Mouse (Mus musculus): ENCODE measurements around the gene Ttyh3. TPM values are rescaled to one million over a fixed set of nuclear protein-coding genes. Genes with fewer than 3 reads are reported as not detected.

Ttyh3 gene
- polyA plus RNA-seq, 1 experiment, result 34.8 TPM

GRCm38 (mm10) chr5:140571201-140571600 lies 77.6 kb downstream of the Ttyh3 start:
- TF ChIP-seq CTCF (IDR thresholded peaks at IDR 0.05; ENCODE audit: control insufficient read depth, insufficient read depth, low read length) (no peak), POLR2A (IDR thresholded peaks at IDR 0.05; ENCODE audit: borderline replicate concordance, control insufficient read depth, low read depth, low read length) (no peak)
- H3K27ac ChIP-seq (ENCODE audit: control insufficient read depth, insufficient read depth, low read depth, low read length, poor library complexity), result no peak overlapping the region
- 79% methylated on average over 4 of the region's 4 CpGs for WGBS
- H3K4me3 ChIP-seq (replicated peaks; ENCODE audit: control insufficient read depth, low read depth, low read length), result no peak overlapping the region
- H3K4me1 ChIP-seq (ENCODE audit: control insufficient read depth, insufficient read depth, low read length), result no peaks in the 10 kb centered on the region; the same call in 1 of the 2 replicates

Other genes starting within 250 kb of the Ttyh3 start
- 69.8 and 90.3 TPM in 2 replicates for gene Eif3b, start 229.7 kb downstream of the Ttyh3 start, polyA plus RNA-seq (2011; ENCODE audit: insufficient read depth, insufficient read length, low replicate concordance, missing spikeins)
- gene Gm4869, start 203.4 kb downstream of the Ttyh3 start, polyA plus RNA-seq (2011; ENCODE audit: insufficient read depth, insufficient read length, low replicate concordance, missing spikeins), result not detected in 2 replicates
- 13.2 and 25.2 TPM in 2 replicates for gene Chst12, start 143.5 kb downstream of the Ttyh3 start, polyA plus RNA-seq (2011; ENCODE audit: insufficient read depth, insufficient read length, low replicate concordance, missing spikeins)
- gene Grifin, start 84.0 kb downstream of the Ttyh3 start, polyA plus RNA-seq (2011; ENCODE audit: insufficient read depth, insufficient read length, low replicate concordance, missing spikeins), result not detected in 2 replicates
- gene Lfng, start 41.7 kb downstream of the Ttyh3 start, polyA plus RNA-seq (2011; ENCODE audit: insufficient read depth, insufficient read length, low replicate concordance, missing spikeins), result 25.9 and 26.5 TPM in 2 replicates
- gene Iqce, start 53.3 kb upstream of the Ttyh3 start, polyA plus RNA-seq (2011; ENCODE audit: insufficient read depth, insufficient read length, low replicate concordance, missing spikeins), result 3.6 and 11.0 TPM in 2 replicates
- gene Brat1, start 56.0 kb upstream of the Ttyh3 start, polyA plus RNA-seq (2011; ENCODE audit: insufficient read depth, insufficient read length, low replicate concordance, missing spikeins), result 4.6 and 8.5 TPM in 2 replicates
- 2.7 and 3.5 TPM in 2 replicates for gene Amz1, start 75.1 kb upstream of the Ttyh3 start, polyA plus RNA-seq (2011; ENCODE audit: insufficient read depth, insufficient read length, low replicate concordance, missing spikeins)
- 12.3 and 15.8 TPM in 2 replicates for gene Gna12, start 181.4 kb upstream of the Ttyh3 start, polyA plus RNA-seq (2011; ENCODE audit: insufficient read depth, insufficient read length, low replicate concordance, missing spikeins)